10 mouse cellular contexts compared by ENCODE assay signal in genomic region chr1:88289917-88290316, GRCm38 (mm10). TPM values are rescaled to one million over a fixed set of nuclear protein-coding genes. Genes with fewer than 3 reads are reported as not detected.
DNase-seq lines count a peak whose midpoint lies in the region; ATAC-seq and TF ChIP-seq lines count a peak whose summit lies in the region.
"Had no signal": no experiment of that assay in that cellular context is flagged by ENCODE, and none has a peak within 500 bp of the region (broad histone marks: within the 10 kb centered on the region; RNA-seq: fewer than 3 reads in every experiment).

No protein-coding gene starts in this region.

- ATAC-seq in forebrain, postnatal 0 days, result no peak; the same call in 1 of the 2 replicates
- no peak for ATAC-seq in forebrain, embryonic 16.5 days
- ATAC-seq in neutrophil, adult 5-6 weeks (ENCODE audit: extremely low read depth, insufficient number of reproducible peaks, low FRiP score, poor library complexity, severe bottlenecking), result peak; percentile 34
- ATAC-seq in inflammation-experienced regulatory T-cells, adult 6 months, result no peak

- peaks cover 51% of the 10 kb centered on the region for H3K9me3 ChIP-seq in forebrain, postnatal 0 days (ENCODE audit: low read length)
- H3K9me3 ChIP-seq in forebrain, embryonic 16.5 days (ENCODE audit: control insufficient read depth, low read length), result peaks cover 42% of the 10 kb centered on the region

- H3K9ac ChIP-seq in forebrain, postnatal 0 days, result no peak overlapping the region
- H3K9ac ChIP-seq in forebrain, embryonic 16.5 days (replicated peaks; ENCODE audit: low read depth, low read length), result no peak overlapping the region

- H3K4me2 ChIP-seq in forebrain, postnatal 0 days (ENCODE audit: low read depth), result no peak overlapping the region
- no peak overlapping the region for H3K4me2 ChIP-seq in forebrain, embryonic 16.5 days (ENCODE audit: low read length)

- H3K27ac ChIP-seq in forebrain, postnatal 0 days (ENCODE audit: low read depth, low read length), result no peak overlapping the region
- no peak overlapping the region for H3K27ac ChIP-seq in forebrain, embryonic 16.5 days (ENCODE audit: low read length)

- TF ChIP-seq CTCF in forebrain, postnatal 0 days (IDR thresholded peaks at IDR 0.05; ENCODE audit: low read depth), result peak; percentile 71
- TF ChIP-seq CTCF in lung, adult 2 months (IDR thresholded peaks at IDR 0.05; ENCODE audit: insufficient read depth, low read length), result no peak

- H3K36me3 ChIP-seq in forebrain, postnatal 0 days (ENCODE audit: insufficient read depth), result no peaks in the 10 kb centered on the region
- no peaks in the 10 kb centered on the region for H3K36me3 ChIP-seq in forebrain, embryonic 16.5 days (ENCODE audit: control insufficient read depth, insufficient read depth)

- H3K4me3 ChIP-seq in forebrain, postnatal 0 days (ENCODE audit: low read depth, low read length), result no peak overlapping the region
- H3K4me3 ChIP-seq in forebrain, embryonic 16.5 days (replicated peaks; ENCODE audit: low read length), result no peak overlapping the region
- H3K4me3 ChIP-seq in lung, adult 2 months (replicated peaks; ENCODE audit: extremely low read depth, low read depth, low read length), result no peak overlapping the region

- H3K27me3 ChIP-seq in forebrain, postnatal 0 days (ENCODE audit: insufficient read depth, low read length), result no peaks in the 10 kb centered on the region
- H3K27me3 ChIP-seq in forebrain, embryonic 16.5 days (replicated peaks; ENCODE audit: control insufficient read depth, insufficient read depth, low read length), result no peaks in the 10 kb centered on the region

- 40% methylated on average over 4 of the region's 4 CpGs for WGBS in forebrain, postnatal 0 days
- 41% methylated on average over 4 of the region's 4 CpGs for WGBS in forebrain, embryonic 16.5 days
- WGBS in lung, adult 2 months, result 34% methylated on average over 4 of the region's 4 CpGs

- DNase-seq in forebrain, postnatal 0 days, result no peak
- DNase-seq in lung, postnatal 36 days, result peak; percentile 72
- no peak for DNase-seq in lung, adult 2 months
- peak; percentile 57 for DNase-seq in MEL-GATA-1-ER (ENCODE audit: extremely low read depth, low read depth)
- DNase-seq in gastrocnemius, postnatal 10 days, result peak; percentile 69

- no peak for TF ChIP-seq POLR2A in lung, adult 2 months (IDR thresholded peaks at IDR 0.05; ENCODE audit: borderline replicate concordance, extremely low read depth, low read depth, low read length)

- no peaks in the 10 kb centered on the region for H3K4me1 ChIP-seq in forebrain, postnatal 0 days (ENCODE audit: insufficient read depth)
- no peaks in the 10 kb centered on the region for H3K4me1 ChIP-seq in forebrain, embryonic 16.5 days (replicated peaks; ENCODE audit: control insufficient read depth, insufficient read depth, low read length)
- H3K4me1 ChIP-seq in lung, adult 2 months (ENCODE audit: control insufficient read depth, insufficient read depth, low read length), result no peaks in the 10 kb centered on the region

RNA-seq across cellular contexts. Expression of gene Trpm8, which starts 12.5 kb away (rescaled TPM):
- 0.38 TPM in 2 replicates for total RNA-seq in forebrain, postnatal 0 days (2014; rRNA removed)
- polyA plus RNA-seq in forebrain, postnatal 0 days (2015; fragmentation: Nextera tagmentation; extraction: Ambion mirVana), result 0.19 and 0.36 TPM in 2 replicates
- polyA plus RNA-seq in forebrain, embryonic 16.5 days (2015; fragmentation: Nextera tagmentation; extraction: Ambion mirVana), result 0.09 TPM in 1 of 2 replicates, not detected in the other
- polyA plus RNA-seq in lung, adult 2 months (2012; rRNA removed), result not detected in 2 replicates
- not detected for total RNA-seq in gastrocnemius, postnatal 10 days (2021)
- total RNA-seq in neutrophil, adult 5-6 weeks (2017), result not detected in 2 replicates
- polyA plus RNA-seq in inflammation-experienced regulatory T-cells, adult 6 months (2017; shearing (Covaris generic)), result not detected
- total RNA-seq: gastrocnemius, adult 8-10 months had no signal
- polyA plus RNA-seq: liver, embryonic 16.5 days had no signal

RNA-seq across cellular contexts. Expression of gene Hjurp, which starts 12.5 kb away (rescaled TPM):
- total RNA-seq in forebrain, postnatal 0 days (2014; rRNA removed), result 77.6 and 88.0 TPM in 2 replicates
- 24.5 and 40.0 TPM in 2 replicates for polyA plus RNA-seq in forebrain, postnatal 0 days (2015; fragmentation: Nextera tagmentation; extraction: Ambion mirVana)
- polyA plus RNA-seq in forebrain, embryonic 16.5 days (2015; fragmentation: Nextera tagmentation; extraction: Ambion mirVana), result 121 TPM in 2 replicates
- 29.4 and 32.1 TPM in 2 replicates for polyA plus RNA-seq in lung, adult 2 months (2012; rRNA removed)
- 10 to 100 TPM; 29.0 to 47.9 TPM for total RNA-seq in gastrocnemius, postnatal 10 days (2021)
- total RNA-seq in neutrophil, adult 5-6 weeks (2017), result 72.4 and 80.5 TPM in 2 replicates
- polyA plus RNA-seq in inflammation-experienced regulatory T-cells, adult 6 months (2017; shearing (Covaris generic)), result 10 to 100 TPM; 37.3 to 97.3 (median 69.6) TPM

Comparison
In these comparisons a context has a peak if more than half of its experiments do, and no peak if none do; other contexts are left out.
1. DNase-seq: peak in lung, postnatal 36 days (single experiment), MEL-GATA-1-ER (single experiment) and gastrocnemius, postnatal 10 days (single experiment); none in forebrain, postnatal 0 days (single experiment) and lung, adult 2 months (single experiment).